Mouse (Mus musculus) kidney, postnatal 25 days (tissue): ENCODE data around the gene Crygd.

ENCODE experiments used
- DNase-seq, 2 experiments: peaks; one replicate each; pipeline ENCODE4 v3.0.0; 2021; ENCODE audit warnings: mixed read lengths in 2 of 2

Gene Crygd

GRCm38 (mm10) chr1:65041837-65042236, 21.4 kb downstream of the Crygd start:
- DNase-seq = no peak

- no peak for DNase-seq
These were observed 22.4 kb downstream of the Crygd start for GRCm38 (mm10) chr1:65040806-65041205.

DNA sequence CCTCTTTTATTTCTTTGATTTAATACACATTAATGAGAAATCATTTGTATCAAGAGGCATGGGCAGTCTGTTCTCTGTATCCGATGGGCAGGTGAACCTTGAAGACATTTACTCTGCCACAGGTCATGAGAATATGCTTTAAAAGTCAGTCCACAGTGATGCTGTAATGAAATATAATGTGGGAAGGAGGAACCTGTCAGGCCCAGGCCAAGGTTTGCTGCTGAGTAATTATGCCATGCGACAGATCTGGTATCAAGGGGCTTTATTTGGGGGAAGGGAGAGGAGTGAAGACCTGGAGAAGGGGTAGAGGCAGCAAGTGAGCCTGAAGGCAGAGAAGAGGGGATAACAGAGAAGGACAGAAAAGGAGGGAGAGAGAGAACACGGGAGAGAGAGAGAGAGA, 23.6 kb downstream of the Crygd start:
- no peak for DNase-seq

GRCm38 (mm10) chr1:65037542-65037941, 25.7 kb downstream of the Crygd start:
- DNase-seq = no peak

- no peak for DNase-seq
These were observed 27.7 kb downstream of the Crygd start for GRCm38 (mm10) chr1:65035513-65035912.

- DNase-seq = no peak
These were observed 30.6 kb downstream of the Crygd start, which contains the start of gene Akr1cl for GRCm38 (mm10) chr1:65032641-65033040. Gene Akr1cl, minus strand, starts transcription at chr1:65032759.

DNA sequence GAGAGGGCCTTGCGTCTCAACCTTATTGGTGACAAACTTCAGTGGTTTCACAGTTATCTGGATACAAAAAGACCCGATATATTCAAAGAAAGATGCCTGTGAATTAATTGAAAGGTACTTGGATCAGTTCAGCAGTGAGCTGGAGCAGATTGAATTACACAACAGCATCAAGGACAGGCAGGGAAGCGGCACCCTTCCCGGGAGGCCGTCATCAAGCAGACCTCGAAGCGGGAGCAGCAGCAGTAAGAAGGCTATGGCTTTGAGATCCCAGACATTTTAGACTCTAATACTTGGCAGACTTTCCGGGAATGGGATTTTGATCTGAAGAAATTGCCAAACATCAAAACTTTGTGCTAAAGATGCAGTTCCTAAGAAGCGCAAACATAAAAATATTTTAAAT, 35.0 kb downstream of the Crygd start:
- no peak for DNase-seq

- no peak for DNase-seq
These were observed 50.5 kb downstream of the Crygd start for GRCm38 (mm10) chr1:65012726-65013125.
